Mouse (Mus musculus): ENCODE measurements around the gene Cd4. TPM values are rescaled to one million over a fixed set of nuclear protein-coding genes. Genes with fewer than 3 reads are reported as not detected.
A peak's percentile ranks its signal among the peaks of the same experiment; 100 is the strongest.

Gene Cd4
- polyA plus RNA-seq, 1 experiment: not detected

DNA sequence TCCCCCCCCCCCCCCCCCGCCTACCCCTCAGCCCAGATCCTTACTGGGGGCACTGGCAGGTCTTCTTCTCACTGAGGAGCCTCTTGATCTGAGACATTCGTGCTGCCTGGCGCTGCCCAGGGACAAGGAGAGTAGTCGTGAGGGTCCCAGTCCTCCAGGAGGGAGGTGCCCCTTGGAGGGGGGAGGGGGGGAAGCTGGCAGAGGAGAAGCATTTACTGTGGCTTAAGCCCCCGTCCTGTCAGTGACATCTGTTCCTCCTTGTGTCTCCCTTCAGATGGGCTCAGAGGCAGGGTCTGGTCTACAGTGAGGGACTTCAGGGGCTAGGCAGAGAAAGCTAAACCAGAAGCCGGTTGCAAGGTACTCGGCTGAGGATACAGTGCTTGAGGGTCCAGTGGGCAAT, 21.5 kb downstream of the Cd4 start:
- Histone ChIP-seq H3ac (ENCODE audit: control insufficient read depth, insufficient read length, low read depth) (no peak overlapping the region), H3K79me2 (ENCODE audit: control insufficient read depth, insufficient read depth) (no peaks in the 10 kb centered on the region), H3K27me3 (ENCODE audit: control insufficient read depth, insufficient read depth, insufficient read length) (peaks cover 74% of the 10 kb centered on the region), H3K79me3 (ENCODE audit: low read depth) (no peaks in the 10 kb centered on the region), H3K36me3 (ENCODE audit: control insufficient read depth, insufficient read depth) (no peaks in the 10 kb centered on the region), H3K4me3 (ENCODE audit: insufficient read depth, poor library complexity, severe bottlenecking) (no peak overlapping the region)
- TF ChIP-seq USF1 (IDR thresholded peaks at IDR 0.05; ENCODE audit: low read depth): no peak
- no peak for TF ChIP-seq MAX (IDR thresholded peaks at IDR 0.05)
- TF ChIP-seq CTCF (IDR thresholded peaks at IDR 0.05; ENCODE audit: control insufficient read depth, insufficient read depth, insufficient read length): no peak
- no peak for TF ChIP-seq CEBPB (IDR thresholded peaks at IDR 0.05; ENCODE audit: low read depth)
- TF ChIP-seq MYOG (IDR thresholded peaks at IDR 0.05; ENCODE audit: control insufficient read depth, extremely low read depth, insufficient read length): no peak

DNA sequence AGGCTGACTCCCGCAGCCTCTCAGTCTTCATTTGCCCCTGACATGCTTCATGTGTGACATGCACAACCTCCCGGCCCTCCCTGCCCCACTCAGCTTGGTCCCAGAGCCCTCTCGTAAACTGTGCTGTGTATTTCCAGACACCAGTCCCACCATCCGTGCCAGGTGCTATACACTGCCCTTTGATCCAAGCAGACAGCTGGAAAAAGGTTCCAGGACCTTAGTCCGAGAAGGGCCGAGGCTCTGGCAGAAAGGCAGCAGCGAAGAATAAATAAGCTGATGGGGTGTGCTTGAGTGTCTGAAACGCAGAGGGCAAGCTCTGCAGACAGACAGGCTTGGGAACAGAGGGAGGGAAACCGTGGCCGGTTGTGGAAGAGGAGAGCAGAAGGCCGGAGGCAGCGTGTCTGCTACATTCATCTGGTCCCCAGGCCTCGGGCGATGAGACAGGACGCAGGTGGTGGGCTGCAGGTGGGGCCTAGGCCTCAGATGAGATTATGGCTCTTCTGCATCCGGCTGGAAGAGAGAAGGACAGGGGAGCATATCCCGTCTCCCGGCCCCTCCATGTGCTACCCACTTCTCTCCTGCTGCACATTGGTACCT, 22.2 kb downstream of the Cd4 start:
- Histone ChIP-seq H3K79me2 (ENCODE audit: control insufficient read depth, insufficient read depth) (no peaks in the 10 kb centered on the region), H3K4me3 (ENCODE audit: insufficient read depth, poor library complexity, severe bottlenecking) (no peak overlapping the region), H3K27me3 (ENCODE audit: control insufficient read depth, insufficient read depth, insufficient read length) (peaks cover 75% of the 10 kb centered on the region), H3ac (ENCODE audit: control insufficient read depth, insufficient read length, low read depth) (no peak overlapping the region), H3K36me3 (ENCODE audit: control insufficient read depth, insufficient read depth) (no peaks in the 10 kb centered on the region), H3K79me3 (ENCODE audit: low read depth) (no peaks in the 10 kb centered on the region)
- TF ChIP-seq MYOG (IDR thresholded peaks at IDR 0.05; ENCODE audit: control insufficient read depth, extremely low read depth, insufficient read length) (no peak), USF1 (IDR thresholded peaks at IDR 0.05; ENCODE audit: low read depth) (no peak), FOSL1 (IDR thresholded peaks at IDR 0.05; ENCODE audit: insufficient read depth, low read length, poor library complexity, severe bottlenecking) (no peak), CTCF (IDR thresholded peaks at IDR 0.05; ENCODE audit: control insufficient read depth, insufficient read depth, insufficient read length) (no peak), MYOD1 (IDR thresholded peaks at IDR 0.05; ENCODE audit: control insufficient read depth, insufficient read length, low read depth) (no peak), CEBPB (IDR thresholded peaks at IDR 0.05; ENCODE audit: low read depth) (no peak), MAX (IDR thresholded peaks at IDR 0.05) (no peak)

DNA sequence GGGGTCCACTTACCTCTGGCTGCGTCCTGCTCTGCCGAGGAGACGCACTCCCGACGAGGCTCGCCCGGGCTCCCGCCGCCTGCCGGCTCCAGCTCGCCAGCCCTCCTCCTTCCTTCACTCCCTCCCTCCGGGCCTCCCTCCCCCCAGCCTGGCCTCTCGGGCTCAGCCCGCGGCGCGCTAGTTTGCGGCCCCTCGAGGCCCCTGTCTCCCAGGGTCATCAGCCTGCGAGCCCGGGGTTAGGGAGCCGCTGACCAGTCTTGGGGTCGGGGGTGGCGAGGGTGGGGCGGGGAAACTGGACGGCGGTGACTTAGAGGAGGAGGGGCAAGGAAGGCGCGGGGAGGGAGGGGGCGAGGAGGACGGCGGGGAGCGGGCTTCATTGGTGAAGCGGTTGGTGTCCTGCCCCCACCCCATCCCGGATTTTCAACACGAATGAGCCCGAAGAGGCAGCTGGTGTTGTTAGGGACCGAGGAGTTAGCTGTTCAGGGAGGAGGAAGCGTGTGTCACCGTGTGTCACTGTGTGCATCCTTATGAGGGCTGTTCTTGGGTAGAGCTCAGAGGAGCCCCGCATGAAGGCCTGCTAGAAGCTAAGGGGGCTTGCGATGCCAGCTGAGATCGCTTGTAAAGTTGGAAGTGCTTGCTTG, 24.2 kb downstream of the Cd4 start, which contains the start of gene Gpr162:
Gene Gpr162, minus strand, starts transcription at position 326 of the 641 bp plus-strand sequence.
- Histone ChIP-seq H3K36me3 (ENCODE audit: control insufficient read depth, insufficient read depth) (no peaks in the 10 kb centered on the region), H3K4me3 (ENCODE audit: insufficient read depth, poor library complexity, severe bottlenecking) (no peak within 1 kb of the TSS), H3K79me3 (ENCODE audit: low read depth) (no peaks in the 10 kb centered on the region), H3ac (ENCODE audit: control insufficient read depth, insufficient read length, low read depth) (peak within 1 kb of the TSS; percentile 36), H3K79me2 (ENCODE audit: control insufficient read depth, insufficient read depth) (no peaks in the 10 kb centered on the region), H3K27me3 (ENCODE audit: control insufficient read depth, insufficient read depth, insufficient read length) (peaks cover 65% of the 10 kb centered on the region)
- TF ChIP-seq USF1 (IDR thresholded peaks at IDR 0.05; ENCODE audit: low read depth) (no peak), MAX (IDR thresholded peaks at IDR 0.05) (no peak), CEBPB (IDR thresholded peaks at IDR 0.05; ENCODE audit: low read depth) (no peak), MYOG (IDR thresholded peaks at IDR 0.05; ENCODE audit: control insufficient read depth, extremely low read depth, insufficient read length) (no peak), CTCF (IDR thresholded peaks at IDR 0.05; ENCODE audit: control insufficient read depth, insufficient read depth, insufficient read length) (no peak), MYOD1 (IDR thresholded peaks at IDR 0.05; ENCODE audit: control insufficient read depth, insufficient read length, low read depth) (no peak), FOSL1 (IDR thresholded peaks at IDR 0.05; ENCODE audit: insufficient read depth, low read length, poor library complexity, severe bottlenecking) (no peak)

DNA sequence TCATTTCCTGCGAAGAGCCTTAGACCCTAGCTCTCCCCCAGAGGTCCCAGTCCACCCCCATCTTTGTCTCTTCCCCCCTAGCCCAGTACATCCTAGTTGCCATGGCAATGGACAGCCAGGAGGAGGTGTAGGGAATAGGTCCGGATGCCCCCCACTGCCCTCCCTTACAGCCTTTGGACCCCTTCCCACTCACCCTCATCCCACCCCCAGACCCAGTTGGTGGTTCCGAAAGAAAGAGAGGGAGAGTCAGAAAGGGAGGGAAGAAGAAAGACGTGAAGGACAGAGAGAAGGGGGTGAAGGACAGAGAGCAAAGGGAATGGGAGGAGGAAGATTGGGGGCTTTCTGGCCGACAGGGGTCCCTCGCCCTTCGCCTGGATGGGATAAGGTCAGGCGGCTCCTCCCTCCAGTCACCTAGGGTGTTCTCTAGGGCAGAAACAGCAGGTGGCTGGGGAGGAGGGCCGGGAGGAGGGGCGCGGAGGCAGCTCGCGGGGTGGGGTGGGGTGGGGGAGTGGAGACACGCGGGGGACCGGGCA, 24.8 kb downstream of the Cd4 start:
- Histone ChIP-seq H3K79me3 (ENCODE audit: low read depth) (no peaks in the 10 kb centered on the region), H3K27me3 (ENCODE audit: control insufficient read depth, insufficient read depth, insufficient read length) (peaks cover 64% of the 10 kb centered on the region), H3K36me3 (ENCODE audit: control insufficient read depth, insufficient read depth) (no peaks in the 10 kb centered on the region), H3ac (ENCODE audit: control insufficient read depth, insufficient read length, low read depth) (no peak overlapping the region), H3K4me3 (ENCODE audit: insufficient read depth, poor library complexity, severe bottlenecking) (no peak overlapping the region), H3K79me2 (ENCODE audit: control insufficient read depth, insufficient read depth) (no peaks in the 10 kb centered on the region)
- TF ChIP-seq CEBPB (IDR thresholded peaks at IDR 0.05; ENCODE audit: low read depth) (no peak), MYOD1 (IDR thresholded peaks at IDR 0.05; ENCODE audit: control insufficient read depth, insufficient read length, low read depth) (no peak), FOSL1 (IDR thresholded peaks at IDR 0.05; ENCODE audit: insufficient read depth, low read length, poor library complexity, severe bottlenecking) (no peak), CTCF (IDR thresholded peaks at IDR 0.05; ENCODE audit: control insufficient read depth, insufficient read depth, insufficient read length) (no peak), MAX (IDR thresholded peaks at IDR 0.05) (no peak), USF1 (IDR thresholded peaks at IDR 0.05; ENCODE audit: low read depth) (no peak), MYOG (IDR thresholded peaks at IDR 0.05; ENCODE audit: control insufficient read depth, extremely low read depth, insufficient read length) (no peak)

DNA sequence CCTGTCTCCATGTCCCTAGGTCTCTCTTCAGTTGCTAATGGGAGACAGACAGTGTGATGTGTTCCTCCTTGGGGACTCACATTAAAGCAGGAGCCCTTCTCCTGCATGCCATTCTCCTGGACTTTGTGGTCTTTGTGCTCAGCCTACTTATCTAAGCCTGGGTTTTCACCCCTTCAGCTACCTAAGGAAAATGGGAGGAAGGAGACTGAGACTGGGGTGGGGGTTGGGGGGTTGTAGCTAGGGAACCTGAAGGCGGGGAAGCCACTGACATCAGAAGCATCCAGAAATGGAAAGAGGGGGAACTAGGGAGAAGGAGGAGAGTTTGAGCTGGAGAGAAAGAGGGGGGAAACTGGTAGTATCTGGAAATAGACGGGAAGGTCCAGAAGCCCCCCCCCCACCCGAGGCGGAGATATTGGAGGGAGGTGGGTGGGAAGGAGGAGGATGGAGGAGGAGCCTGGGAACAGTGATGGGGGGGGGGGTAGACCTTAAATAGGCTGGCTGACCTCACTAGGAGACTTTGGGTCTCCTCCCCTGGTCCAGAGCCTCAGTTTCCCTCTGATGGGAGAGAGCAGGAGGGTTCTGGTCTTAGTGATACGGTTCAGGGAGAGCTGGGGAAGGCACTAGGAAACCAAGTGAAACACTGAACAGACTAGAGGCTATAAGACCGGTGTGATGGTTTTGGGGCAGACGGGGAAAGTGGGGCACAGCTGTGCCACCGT, 25.5 kb downstream of the Cd4 start:
- H3K27me3 ChIP-seq (ENCODE audit: control insufficient read depth, insufficient read depth, insufficient read length): peaks cover 57% of the 10 kb centered on the region
- no peaks in the 10 kb centered on the region for H3K79me3 ChIP-seq (ENCODE audit: low read depth)
- no peak overlapping the region for H3ac ChIP-seq (ENCODE audit: control insufficient read depth, insufficient read length, low read depth)
- no peak overlapping the region for H3K4me3 ChIP-seq (ENCODE audit: insufficient read depth, poor library complexity, severe bottlenecking)
- H3K79me2 ChIP-seq (ENCODE audit: control insufficient read depth, insufficient read depth): no peaks in the 10 kb centered on the region
- no peak for TF ChIP-seq CEBPB (IDR thresholded peaks at IDR 0.05; ENCODE audit: low read depth)
- TF ChIP-seq CTCF (IDR thresholded peaks at IDR 0.05; ENCODE audit: control insufficient read depth, insufficient read depth, insufficient read length): no peak
- TF ChIP-seq MYOD1 (IDR thresholded peaks at IDR 0.05; ENCODE audit: control insufficient read depth, insufficient read length, low read depth): no peak
- no peak for TF ChIP-seq USF1 (IDR thresholded peaks at IDR 0.05; ENCODE audit: low read depth)
- no peak for TF ChIP-seq MAX (IDR thresholded peaks at IDR 0.05)
- TF ChIP-seq FOSL1 (IDR thresholded peaks at IDR 0.05; ENCODE audit: insufficient read depth, low read length, poor library complexity, severe bottlenecking): no peak
- H3K36me3 ChIP-seq (ENCODE audit: control insufficient read depth, insufficient read depth): no peaks in the 10 kb centered on the region
